Mouse (Mus musculus) forebrain, embryonic 13.5 days (tissue): Measurements from ENCODE around the gene Col11a2. TPM values are rescaled to one million over a fixed set of nuclear protein-coding genes. Genes with fewer than 3 reads are reported as not detected.

ENCODE experiments used
- ATAC-seq: fragments of 200-750 bp; cut with Nextera tagmentation; 2 replicates; pipeline ENCODE4 v1.8.0; 2017
- H3K27ac ChIP-seq: fragments of 300-500 bp; sonication (generic); 2 replicates; pipeline ENCODE4 v1.5.1; 2015; ENCODE audit warnings: inconsistent platforms, mild to moderate bottlenecking, moderate library complexity
- H3K27me3 ChIP-seq: fragments of 300-500 bp; sonication (generic); 2 replicates; pipeline ENCODE4 v1.6.1; 2015; ENCODE audit warnings: mild to moderate bottlenecking, inconsistent platforms
- H3K36me3 ChIP-seq: fragments of 300-500 bp; sonication (generic); 2 replicates; pipeline ENCODE4 v1.6.1; 2015; ENCODE audit warnings: mild to moderate bottlenecking, inconsistent platforms; ENCODE audit not compliant: poor library complexity, severe bottlenecking
- H3K4me1 ChIP-seq: fragments of 300-500 bp; sonication (generic); 2 replicates; pipeline ENCODE4 v1.6.1; 2015; ENCODE audit warnings: inconsistent platforms
- H3K4me2 ChIP-seq: fragments of 300-500 bp; sonication (generic); 2 replicates; pipeline ENCODE4 v1.6.1; 2015; ENCODE audit warnings: inconsistent platforms, mild to moderate bottlenecking, moderate library complexity
- H3K4me3 ChIP-seq: fragments of 300-500 bp; sonication (generic); 2 replicates; pipeline ENCODE4 v1.5.1; 2015; ENCODE audit warnings: mild to moderate bottlenecking, inconsistent platforms
- H3K9ac ChIP-seq: fragments of 300-500 bp; sonication (generic); 2 replicates; pipeline ENCODE4 v1.6.1; 2015; ENCODE audit warnings: mild to moderate bottlenecking, inconsistent platforms
- H3K9me3 ChIP-seq: fragments of 300-500 bp; sonication (generic); replicated peaks from 2 replicates; pipeline ENCODE4 v1.6.1; 2016; ENCODE audit warnings: inconsistent platforms
- WGBS: fragments of 180-500 bp; shearing (Covaris S2); methylation state at CpG from one replicate; pipeline ENCODE4 v1.1.7; 2015; 5-methylcytosine and 5-hydroxymethylcytosine counted together
- polyA plus RNA-seq: library from polyadenylated mRNA; unstranded; fragments of >200 nt; fragmentation: Nextera tagmentation; extraction: Ambion mirVana; gene quantifications from 2 replicates; pipeline ENCODE4 v1.2.1, GENCODE M21; 2015

Gene Col11a2
- polyA plus RNA-seq, 1 experiment from 2014 or later, result 0.80 TPM

GRCm38 (mm10) chr17:34098709-34099479 is 59.7 kb downstream of the Col11a2 start:
- 65% methylated on average over 10 of the region's 10 CpGs for WGBS

GRCm38 (mm10) chr17:34099531-34099930 is 60.3 kb downstream of the Col11a2 start:
- Histone ChIP-seq H3K27me3 (no peaks in the 10 kb centered on the region), H3K4me2 (no peak overlapping the region), H3K4me1 (peaks cover 15% of the 10 kb centered on the region), H3K9me3 (no peaks in the 10 kb centered on the region), H3K27ac (no peak overlapping the region), H3K36me3 (no peaks in the 10 kb centered on the region), H3K9ac (no peak overlapping the region), H3K4me3 (no peak overlapping the region)
- 34% methylated on average over 5 of the region's 5 CpGs for WGBS
- ATAC-seq, result no peak

More at GRCm38 (mm10) chr17:34098709-34099479, 59.7 kb downstream of the Col11a2 start:
- Histone ChIP-seq H3K4me1 (peaks cover 15% of the 10 kb centered on the region), H3K4me2 (no peak overlapping the region), H3K9me3 (no peaks in the 10 kb centered on the region), H3K27me3 (no peaks in the 10 kb centered on the region), H3K9ac (no peak overlapping the region), H3K4me3 (no peak overlapping the region), H3K36me3 (no peaks in the 10 kb centered on the region), H3K27ac (no peak overlapping the region)
- no peak for ATAC-seq

GRCm38 (mm10) chr17:34101185-34101584 is 61.9 kb downstream of the Col11a2 start:
- Histone ChIP-seq H3K36me3 (no peaks in the 10 kb centered on the region), H3K9ac (no peak overlapping the region), H3K4me2 (no peak overlapping the region), H3K9me3 (no peaks in the 10 kb centered on the region), H3K27ac (no peak overlapping the region), H3K27me3 (no peaks in the 10 kb centered on the region), H3K4me1 (peaks cover 15% of the 10 kb centered on the region), H3K4me3 (no peak overlapping the region)
- 37% methylated on average over 5 of the region's 5 CpGs for WGBS
- ATAC-seq, result peak; percentile 45; the same call in 1 of the 2 replicates

- 7% methylated on average over 12 of the region's 12 CpGs for WGBS
- peak; percentile 80; the same call in 1 of the 2 replicates for ATAC-seq
- peak overlapping the region; percentile 44; the same call in 1 of the 2 replicates for H3K9ac ChIP-seq
- no peak overlapping the region for H3K27ac ChIP-seq
- H3K4me1 ChIP-seq, result peaks cover 15% of the 10 kb centered on the region
- H3K27me3 ChIP-seq, result no peaks in the 10 kb centered on the region
- H3K4me3 ChIP-seq, result no peak overlapping the region
- peak overlapping the region; percentile 46 for H3K4me2 ChIP-seq
- H3K9me3 ChIP-seq, result no peaks in the 10 kb centered on the region
- no peaks in the 10 kb centered on the region for H3K36me3 ChIP-seq
These were observed 62.4 kb downstream of the Col11a2 start for GRCm38 (mm10) chr17:34101604-34102032.

GRCm38 (mm10) chr17:34102831-34103230 is 63.6 kb downstream of the Col11a2 start:
- 84% methylated on average over 6 of the region's 6 CpGs for WGBS
- no peak overlapping the region for H3K4me2 ChIP-seq
- no peak overlapping the region for H3K4me3 ChIP-seq
- no peak overlapping the region for H3K9ac ChIP-seq
- H3K36me3 ChIP-seq, result 0 out of 2 replicates have a peak, but pooled peaks cover 3% of the 10 kb centered on the region
- H3K27ac ChIP-seq, result no peak overlapping the region
- H3K9me3 ChIP-seq, result no peaks in the 10 kb centered on the region
- H3K27me3 ChIP-seq, result no peaks in the 10 kb centered on the region
- H3K4me1 ChIP-seq, result peaks cover 15% of the 10 kb centered on the region
- no peak for ATAC-seq

- H3K4me3 ChIP-seq, result no peak overlapping the region
- H3K9me3 ChIP-seq, result no peaks in the 10 kb centered on the region
- no peak overlapping the region for H3K9ac ChIP-seq
- no peaks in the 10 kb centered on the region for H3K27me3 ChIP-seq
- no peak overlapping the region for H3K27ac ChIP-seq
- WGBS, result 90% methylated on average over 9 of the region's 9 CpGs
- H3K4me2 ChIP-seq, result no peak overlapping the region
- H3K4me1 ChIP-seq, result peaks cover 8% of the 10 kb centered on the region; the same call in 1 of the 2 replicates
- no peak for ATAC-seq
- peaks cover 13% of the 10 kb centered on the region for H3K36me3 ChIP-seq
These were observed 65.6 kb downstream of the Col11a2 start for GRCm38 (mm10) chr17:34104804-34105203.

GRCm38 (mm10) chr17:34106555-34106954 is 67.3 kb downstream of the Col11a2 start:
- no peak for ATAC-seq
- Histone ChIP-seq H3K27ac (no peak overlapping the region), H3K9ac (no peak overlapping the region), H3K27me3 (no peaks in the 10 kb centered on the region), H3K9me3 (no peaks in the 10 kb centered on the region), H3K4me1 (peaks cover 15% of the 10 kb centered on the region; the same call in 1 of the 2 replicates), H3K4me2 (no peak overlapping the region), H3K4me3 (no peak overlapping the region), H3K36me3 (peaks cover 30% of the 10 kb centered on the region)
- WGBS, result 92% methylated on average over 7 of the region's 7 CpGs

- Histone ChIP-seq H3K4me2 (no peak overlapping the region), H3K9ac (no peak overlapping the region), H3K9me3 (no peaks in the 10 kb centered on the region), H3K27me3 (no peaks in the 10 kb centered on the region), H3K4me3 (no peak overlapping the region), H3K4me1 (peaks cover 12% of the 10 kb centered on the region; the same call in 1 of the 2 replicates), H3K36me3 (peaks cover 38% of the 10 kb centered on the region), H3K27ac (no peak overlapping the region)
- WGBS, result 89% methylated on average over 7 of the region's 7 CpGs
- peak; percentile 57; the same call in 1 of the 2 replicates for ATAC-seq
These were observed 68.1 kb downstream of the Col11a2 start for GRCm38 (mm10) chr17:34107109-34107867.

GRCm38 (mm10) chr17:34108460-34108859 is 69.2 kb downstream of the Col11a2 start:
- Histone ChIP-seq H3K9me3 (no peaks in the 10 kb centered on the region), H3K4me3 (no peak overlapping the region)
- WGBS, result 78% methylated on average over 6 of the region's 6 CpGs

GRCm38 (mm10) chr17:34109038-34109805 is 70.0 kb downstream of the Col11a2 start:
- peaks cover 57% of the 10 kb centered on the region for H3K36me3 ChIP-seq

More at GRCm38 (mm10) chr17:34108460-34108859, 69.2 kb downstream of the Col11a2 start:
- peaks cover 14% of the 10 kb centered on the region; the same call in 1 of the 2 replicates for H3K4me1 ChIP-seq
- H3K9ac ChIP-seq, result no peak overlapping the region
- H3K36me3 ChIP-seq, result peaks cover 49% of the 10 kb centered on the region
- no peak overlapping the region for H3K4me2 ChIP-seq
- ATAC-seq, result no peak
- no peak overlapping the region for H3K27ac ChIP-seq
- no peaks in the 10 kb centered on the region for H3K27me3 ChIP-seq

GRCm38 (mm10) chr17:34109806-34110195 is 70.6 kb downstream of the Col11a2 start:
- H3K36me3 ChIP-seq, result peaks cover 63% of the 10 kb centered on the region
- H3K4me2 ChIP-seq, result no peak overlapping the region
- H3K27ac ChIP-seq, result peak overlapping the region; percentile 57
- H3K4me3 ChIP-seq, result no peak overlapping the region; the same call in 1 of the 2 replicates
- peaks cover 16% of the 10 kb centered on the region; the same call in 1 of the 2 replicates for H3K4me1 ChIP-seq
- no peaks in the 10 kb centered on the region for H3K9me3 ChIP-seq
- no peak overlapping the region for H3K9ac ChIP-seq
- WGBS, result 64% methylated on average over 3 of the region's 3 CpGs
- H3K27me3 ChIP-seq, result no peaks in the 10 kb centered on the region
- peak; percentile 31 for ATAC-seq

More at GRCm38 (mm10) chr17:34109038-34109805, 70.0 kb downstream of the Col11a2 start:
- Histone ChIP-seq H3K4me2 (no peak overlapping the region), H3K4me3 (no peak overlapping the region; the same call in 1 of the 2 replicates), H3K27me3 (no peaks in the 10 kb centered on the region), H3K27ac (peak overlapping the region; percentile 57), H3K9ac (no peak overlapping the region), H3K4me1 (peaks cover 14% of the 10 kb centered on the region; the same call in 1 of the 2 replicates), H3K9me3 (no peaks in the 10 kb centered on the region)
- no peak for ATAC-seq
- 73% methylated on average over 14 of the region's 14 CpGs for WGBS
